Mouse (Mus musculus): ENCODE results near the gene Hexim2. TPM values are rescaled to one million over a fixed set of nuclear protein-coding genes. Genes with fewer than 3 reads are reported as not detected.

Hexim2 gene
- polyA plus RNA-seq, 1 experiment: 6.9 TPM

DNA sequence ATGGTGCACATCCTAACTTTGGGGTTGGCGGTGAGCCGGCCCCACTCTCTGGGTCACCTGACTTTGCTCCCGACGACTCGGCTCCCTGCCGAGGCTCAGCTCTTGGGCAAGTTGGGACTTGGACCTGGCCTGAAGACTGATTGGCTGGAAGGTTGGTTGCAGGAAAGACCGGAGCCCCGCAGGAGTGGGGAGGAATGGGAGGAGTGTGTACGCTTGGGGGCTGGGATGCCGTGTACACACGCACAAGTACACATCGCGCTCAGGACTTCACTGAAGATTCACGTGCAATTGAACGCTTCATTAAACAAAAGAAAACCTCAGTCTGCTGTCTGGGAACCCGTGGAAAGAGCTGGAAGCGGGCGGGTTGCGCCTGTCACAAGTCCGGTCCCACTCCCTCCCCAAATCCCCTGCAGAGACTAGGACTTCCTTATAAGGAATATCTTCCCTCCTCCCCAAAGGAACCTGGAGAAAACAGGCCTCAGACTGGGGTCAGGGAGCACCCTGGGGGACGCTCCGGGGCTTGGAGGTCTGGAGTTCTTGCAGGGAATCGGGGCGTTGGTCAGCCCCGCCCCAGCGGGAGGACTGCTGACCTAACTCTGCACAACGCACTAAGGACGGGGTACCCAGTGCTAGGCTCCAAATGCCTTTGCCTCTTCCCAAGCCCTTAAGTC is 20.2 kb upstream of the Hexim2 start:
- DNase-seq (ENCODE audit: low read depth): no peak

DNA sequence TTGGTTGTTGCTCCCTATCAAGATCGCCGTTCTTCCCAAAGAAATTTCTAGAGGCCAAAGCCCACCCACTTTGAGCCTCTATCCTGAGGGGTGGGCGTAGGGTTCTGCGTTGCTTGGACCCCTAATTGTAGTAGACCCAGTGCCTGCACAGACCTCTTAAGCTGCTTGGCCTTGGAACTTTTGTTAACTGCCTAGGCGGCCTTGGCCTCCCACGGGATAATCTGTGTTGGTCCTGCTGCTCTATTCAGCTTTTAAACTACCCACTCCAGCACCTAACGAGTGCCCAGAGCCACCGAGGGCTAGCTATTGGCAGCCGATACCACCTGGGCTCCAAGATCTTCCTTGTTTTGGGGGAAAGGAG is 19.7 kb upstream of the Hexim2 start:
- no peak for DNase-seq (ENCODE audit: low read depth)

DNA sequence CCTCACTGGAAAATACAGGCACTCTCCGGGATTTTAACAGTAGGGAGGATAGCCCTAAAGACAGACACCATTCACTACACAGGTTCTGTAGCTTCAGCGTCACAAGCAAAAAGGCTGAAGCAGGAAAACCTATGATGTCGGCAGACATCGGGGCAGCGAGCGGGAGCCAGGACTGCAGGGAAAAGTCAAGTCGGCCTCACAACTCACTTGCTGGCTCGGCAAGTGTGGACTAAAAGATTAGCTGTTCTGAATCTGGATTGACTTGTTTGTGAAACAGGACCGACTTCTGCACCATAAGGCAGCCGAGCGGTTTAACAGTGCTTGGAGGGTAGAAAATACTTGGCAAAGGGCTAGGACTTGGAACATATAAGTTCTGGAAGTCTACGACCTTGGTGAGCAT is 19.2 kb upstream of the Hexim2 start:
- DNase-seq (ENCODE audit: low read depth): no peak

DNA sequence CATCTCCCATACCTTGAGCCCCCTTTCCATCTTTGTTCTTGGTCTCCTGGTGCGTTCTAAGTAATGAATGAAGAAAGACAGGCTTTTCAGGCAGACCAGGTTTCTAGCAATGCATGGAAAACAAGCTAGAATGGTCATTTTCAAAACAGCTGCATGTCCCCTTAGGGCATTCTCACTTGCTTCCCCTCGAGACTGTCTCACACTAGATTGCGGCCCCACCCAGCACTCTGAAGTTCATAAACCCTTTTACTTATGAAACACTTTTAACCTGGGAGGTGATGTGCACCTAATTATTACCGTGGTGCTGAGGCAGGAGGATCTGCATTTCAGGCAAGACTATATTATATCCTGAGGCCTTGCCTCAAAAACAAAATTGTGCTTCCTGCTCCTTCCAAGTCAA is 18.5 kb upstream of the Hexim2 start:
- DNase-seq (ENCODE audit: low read depth): no peak

DNA sequence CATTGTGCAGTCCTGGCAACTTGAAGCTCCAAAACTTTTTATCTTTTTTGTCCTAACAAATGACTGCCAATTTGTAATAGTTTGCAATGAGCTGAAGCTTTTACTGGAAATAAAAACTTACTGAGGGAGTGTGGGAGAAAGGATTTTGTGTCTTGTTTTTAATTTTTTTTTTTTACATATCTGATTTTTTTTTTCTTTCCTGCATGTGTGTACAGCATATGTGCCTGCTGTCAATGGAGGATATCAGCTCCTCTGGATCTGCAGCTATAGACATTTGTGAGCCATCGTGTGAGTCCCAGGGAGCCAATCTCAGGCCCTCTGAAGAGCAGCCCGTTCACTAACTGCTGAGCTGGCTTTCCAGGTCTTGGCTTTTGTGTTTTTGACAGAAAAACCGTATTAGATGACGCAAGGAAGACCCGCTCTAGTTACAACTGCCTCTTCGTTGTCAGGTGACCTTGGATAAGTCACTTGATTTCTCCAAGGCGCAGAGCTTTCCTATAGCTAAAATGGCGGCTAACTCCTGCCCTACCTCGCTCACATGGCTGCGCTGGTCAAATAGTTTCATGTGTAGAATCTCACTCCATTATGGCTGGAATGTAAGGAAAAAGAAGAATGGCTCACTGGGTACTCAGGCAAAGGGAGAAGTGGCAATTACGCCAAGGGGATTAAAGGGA is 17.8 kb upstream of the Hexim2 start:
- DNase-seq (ENCODE audit: low read depth): no peak

DNA sequence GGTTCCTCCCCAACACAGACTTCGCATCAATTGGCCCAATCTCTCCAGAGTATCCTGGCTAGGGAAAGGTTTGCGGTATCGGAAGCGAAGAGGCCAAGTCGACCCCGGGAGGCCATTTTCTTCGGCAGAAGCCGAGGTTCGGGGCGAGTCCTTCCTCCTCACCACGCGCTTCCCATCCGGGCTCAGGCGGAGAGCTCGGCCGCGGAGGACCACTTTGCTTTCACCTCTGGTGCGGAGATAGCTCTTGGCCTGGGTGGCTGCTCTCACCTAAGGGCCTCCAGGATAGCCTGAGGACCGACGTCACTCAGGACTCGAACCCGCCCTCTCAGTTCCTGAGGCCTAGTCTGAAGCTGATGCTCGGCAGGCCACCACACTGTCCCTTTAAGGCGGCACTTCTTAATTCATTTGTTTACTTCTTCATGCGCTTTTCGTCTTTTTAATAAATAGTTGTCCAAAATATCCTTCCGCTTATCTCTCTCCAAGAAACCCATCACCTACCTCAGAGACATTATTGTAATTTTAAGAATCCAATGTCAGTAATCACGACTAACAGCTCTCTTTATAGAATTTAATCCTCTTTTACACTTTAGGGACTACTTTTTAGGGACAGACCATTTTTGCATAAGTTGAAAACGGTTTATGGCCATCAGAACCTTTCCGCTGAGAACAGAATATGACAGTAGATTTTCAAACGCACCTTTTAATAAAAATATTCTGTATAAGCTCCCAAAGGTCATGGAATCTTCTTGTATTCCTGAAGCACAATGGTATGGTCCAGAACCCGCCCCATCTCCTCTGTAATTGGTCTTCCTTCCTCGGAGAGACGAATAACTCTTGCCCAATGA is 16.8 kb upstream of the Hexim2 start:
- no peak for DNase-seq (ENCODE audit: low read depth)

DNA sequence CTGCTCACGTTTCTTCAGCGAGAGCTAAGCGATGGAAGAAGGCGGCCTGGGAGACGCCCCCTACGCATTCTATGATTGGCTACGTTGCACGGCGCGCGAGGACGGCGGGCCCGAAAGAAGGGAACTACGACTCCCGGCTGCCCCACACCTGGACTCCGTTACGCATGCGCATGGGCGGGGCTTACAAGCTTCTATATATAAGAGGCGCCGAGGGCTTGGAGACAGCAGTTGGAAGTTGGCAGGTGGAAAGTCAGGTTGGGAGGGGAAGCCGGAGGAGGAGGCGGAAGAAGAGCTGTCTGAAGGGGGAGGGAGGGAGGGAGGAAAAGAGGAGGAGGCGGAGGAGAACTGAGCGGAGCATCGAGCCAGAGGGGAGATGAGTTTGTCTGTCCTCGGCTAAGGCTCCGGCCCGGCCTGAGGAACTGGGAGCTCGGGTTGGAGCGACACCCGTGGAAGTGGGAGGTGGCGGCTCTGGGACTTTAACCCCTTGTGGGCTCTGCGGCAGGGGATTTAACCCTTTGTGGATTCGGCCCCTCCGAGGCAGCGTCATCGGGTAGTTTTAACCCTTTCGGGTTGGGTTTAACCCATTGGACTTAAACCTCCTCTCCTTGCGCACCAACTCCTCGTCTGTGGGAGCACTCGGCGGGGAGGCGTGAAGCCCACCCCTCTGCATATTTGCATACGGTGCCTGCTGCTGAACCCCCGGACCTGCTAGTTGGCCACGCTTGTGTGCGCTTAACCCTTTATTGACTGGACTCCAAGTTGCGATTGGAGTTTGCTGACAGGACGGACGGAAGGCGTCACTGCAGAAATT is 16.0 kb upstream of the Hexim2 start, which contains the start of gene Hexim1:
Hexim1 (plus strand) TSS at position 224 of the 811 bp plus-strand sequence.
- DNase-seq (ENCODE audit: low read depth): peak; percentile 96

DNA sequence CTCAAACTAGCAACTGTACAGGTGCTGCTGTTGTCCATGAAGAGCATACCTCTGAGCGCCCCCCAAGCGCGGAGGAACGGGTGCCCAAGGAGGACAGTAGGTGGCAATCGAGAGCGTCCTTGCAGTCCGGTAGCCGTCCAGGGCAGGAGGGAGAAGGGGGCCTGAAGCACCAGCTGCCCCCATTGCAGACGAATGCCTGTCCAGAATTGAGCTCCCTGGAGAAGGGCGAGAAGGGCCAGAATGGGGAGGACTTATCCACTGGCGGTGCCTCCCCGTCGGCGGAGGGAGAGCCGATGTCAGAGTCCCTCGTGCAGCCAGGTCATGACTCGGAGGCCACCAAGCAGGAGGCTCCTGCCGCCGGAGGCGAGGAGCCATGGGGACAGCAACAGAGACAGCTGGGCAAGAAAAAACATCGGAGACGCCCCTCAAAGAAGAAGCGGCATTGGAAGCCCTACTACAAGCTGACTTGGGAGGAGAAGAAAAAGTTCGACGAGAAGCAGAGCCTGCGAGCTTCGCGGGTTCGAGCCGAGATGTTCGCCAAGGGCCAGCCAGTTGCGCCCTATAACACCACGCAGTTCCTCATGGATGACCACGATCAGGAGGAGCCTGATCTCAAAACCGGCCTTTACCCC is 15.2 kb upstream of the Hexim2 start:
- no peak for DNase-seq (ENCODE audit: low read depth)

DNA sequence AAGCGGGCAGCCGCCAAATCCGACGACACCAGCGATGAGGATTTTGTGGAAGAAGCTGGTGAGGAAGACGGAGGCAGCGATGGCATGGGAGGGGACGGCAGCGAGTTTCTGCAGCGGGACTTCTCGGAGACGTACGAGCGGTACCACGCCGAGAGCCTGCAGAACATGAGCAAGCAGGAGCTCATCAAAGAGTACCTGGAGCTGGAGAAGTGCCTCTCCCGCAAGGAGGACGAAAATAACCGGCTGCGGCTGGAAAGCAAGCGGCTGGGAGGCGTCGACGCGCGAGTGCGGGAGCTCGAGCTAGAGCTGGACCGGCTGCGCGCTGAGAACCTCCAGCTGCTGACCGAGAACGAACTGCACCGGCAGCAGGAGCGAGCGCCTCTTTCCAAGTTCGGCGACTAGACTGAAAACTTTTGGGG is 14.6 kb upstream of the Hexim2 start:
- DNase-seq (ENCODE audit: low read depth): no peak

DNA sequence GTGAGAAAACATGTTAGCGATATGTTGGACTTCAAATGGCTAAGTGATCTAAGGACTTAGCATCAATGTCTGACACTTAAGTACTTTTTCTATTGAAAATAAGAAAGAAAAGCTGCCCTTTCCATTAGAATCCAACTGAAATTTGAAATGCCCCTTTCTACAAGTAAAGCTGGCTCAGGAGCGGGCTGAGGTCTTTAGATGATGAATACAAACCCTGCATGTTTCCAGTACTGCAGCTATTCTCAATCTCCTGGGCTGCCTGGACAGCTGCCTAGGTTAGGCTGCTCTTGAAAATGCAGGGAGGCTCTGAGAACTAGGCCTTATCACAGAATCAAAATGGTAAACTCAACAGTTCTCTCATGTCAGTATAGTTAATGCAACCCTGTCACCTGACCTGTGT is 13.4 kb upstream of the Hexim2 start:
- DNase-seq (ENCODE audit: low read depth): no peak

DNA sequence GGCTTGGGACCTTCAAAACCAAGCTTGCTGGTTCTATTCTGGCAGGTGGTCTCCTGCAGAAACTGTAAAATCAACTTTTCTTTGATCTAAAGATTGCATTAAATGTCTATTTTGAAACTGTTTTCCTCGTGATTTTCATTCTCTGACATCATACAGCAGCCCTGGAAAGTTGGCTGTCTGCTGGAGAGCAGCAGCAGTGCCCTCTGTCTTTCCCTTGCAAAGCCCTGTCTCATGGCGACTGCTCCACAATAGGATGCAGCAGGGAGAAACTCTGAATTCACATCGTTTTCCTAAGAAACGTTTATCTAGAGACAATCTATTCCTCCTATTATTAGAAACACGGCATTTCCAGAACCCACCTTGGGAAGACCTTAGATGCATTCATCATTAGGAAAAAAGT is 12.6 kb upstream of the Hexim2 start:
- DNase-seq (ENCODE audit: low read depth): no peak

DNA sequence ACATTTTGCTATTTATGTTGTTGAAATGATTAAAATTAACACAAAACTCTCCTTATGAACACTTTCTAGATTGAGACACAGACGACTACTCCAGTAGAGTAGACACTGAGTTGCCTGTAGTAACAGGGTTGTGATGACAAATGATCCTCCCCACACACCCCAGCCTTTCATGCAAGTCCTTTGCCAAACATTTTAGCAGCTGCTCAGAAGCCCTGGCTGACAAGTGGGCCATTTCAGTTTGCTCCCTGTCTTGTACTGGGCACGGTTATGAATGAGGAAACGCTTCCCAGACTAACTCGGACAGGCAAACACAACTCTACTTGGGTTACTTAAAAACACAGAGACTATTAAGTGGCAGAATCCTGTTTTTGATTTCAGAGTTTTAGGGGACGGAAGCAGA is 11.9 kb upstream of the Hexim2 start:
- no peak for DNase-seq (ENCODE audit: low read depth)

DNA sequence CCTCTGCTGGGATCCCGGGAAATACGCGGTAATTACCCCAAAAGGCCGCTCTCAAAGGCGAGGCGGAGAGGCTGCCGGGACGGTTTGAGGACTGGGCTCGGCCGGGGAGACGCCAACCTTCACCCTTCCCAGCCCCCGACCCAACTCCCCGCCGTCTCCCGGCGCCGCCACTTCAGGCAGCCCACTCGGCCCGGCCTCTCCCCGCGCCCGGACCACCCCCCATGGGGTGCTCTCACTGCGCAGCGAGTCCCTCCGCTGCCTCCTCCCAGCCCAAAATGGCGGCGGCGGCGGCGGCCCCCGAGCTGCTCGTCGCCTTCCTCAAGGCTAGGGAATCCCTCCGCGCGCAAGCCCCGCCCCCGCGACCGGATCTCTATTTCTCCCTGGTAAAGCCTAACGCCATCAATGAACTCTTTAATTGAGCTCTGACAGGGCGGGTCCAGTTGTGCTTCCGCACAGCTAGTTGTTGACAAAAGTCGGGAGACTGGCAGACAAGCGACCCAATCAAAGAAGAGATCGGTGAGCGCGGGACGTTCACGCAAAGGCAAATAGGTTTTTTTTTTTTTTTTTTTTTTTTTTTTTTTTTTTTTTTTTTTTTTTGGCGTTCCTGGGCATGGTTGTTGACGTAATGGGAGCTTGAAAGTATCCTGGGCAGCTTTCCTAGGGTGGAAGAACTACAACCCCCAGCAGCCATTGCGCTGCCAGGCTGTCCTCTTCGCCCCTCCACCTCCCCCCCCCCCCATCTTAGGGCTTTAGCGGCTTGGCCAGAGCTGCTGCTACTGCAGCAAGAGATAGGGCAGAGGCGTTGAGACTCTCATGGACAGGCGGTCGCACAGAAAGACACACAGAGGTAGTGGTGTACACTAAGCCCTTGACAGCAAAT is 587 bp downstream of the Hexim2 start:
- DNase-seq (ENCODE audit: low read depth): peak; percentile 99

DNA sequence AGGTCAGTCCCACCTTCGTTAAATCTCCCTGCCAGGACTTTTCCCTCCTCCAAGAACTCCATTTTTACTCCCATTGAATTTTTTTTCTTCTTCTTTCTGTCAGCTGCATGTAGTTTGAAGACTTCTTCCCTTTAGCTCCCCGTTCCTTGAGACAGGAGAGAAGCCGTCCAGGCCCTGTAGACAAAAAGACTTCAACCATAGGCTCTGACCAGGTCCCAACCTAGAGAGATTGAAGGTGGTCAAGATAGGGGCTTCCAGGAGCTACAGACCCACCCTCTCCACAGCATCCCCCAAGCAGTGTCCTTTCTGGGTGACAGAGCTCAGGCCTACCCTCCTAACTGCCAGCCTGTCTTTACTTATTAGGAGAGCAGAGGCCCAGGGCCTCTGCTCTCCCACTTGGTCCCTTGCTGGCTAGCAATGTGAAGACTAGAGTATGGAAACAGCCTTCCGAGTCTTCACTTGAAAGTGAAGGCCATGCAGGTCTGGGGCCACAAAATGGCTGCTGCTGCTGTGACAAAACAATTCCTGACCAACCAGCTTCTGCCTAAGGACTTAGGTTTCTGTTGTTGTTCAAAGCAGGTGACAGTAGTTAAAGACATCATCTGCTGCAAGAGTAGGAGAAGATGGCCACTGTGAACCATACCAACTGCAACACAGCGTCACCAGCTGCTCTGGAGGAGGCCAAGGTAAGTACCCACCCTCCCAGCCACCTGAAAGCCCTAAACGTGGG is 1.4 kb downstream of the Hexim2 start:
- no peak for DNase-seq (ENCODE audit: low read depth)

DNA sequence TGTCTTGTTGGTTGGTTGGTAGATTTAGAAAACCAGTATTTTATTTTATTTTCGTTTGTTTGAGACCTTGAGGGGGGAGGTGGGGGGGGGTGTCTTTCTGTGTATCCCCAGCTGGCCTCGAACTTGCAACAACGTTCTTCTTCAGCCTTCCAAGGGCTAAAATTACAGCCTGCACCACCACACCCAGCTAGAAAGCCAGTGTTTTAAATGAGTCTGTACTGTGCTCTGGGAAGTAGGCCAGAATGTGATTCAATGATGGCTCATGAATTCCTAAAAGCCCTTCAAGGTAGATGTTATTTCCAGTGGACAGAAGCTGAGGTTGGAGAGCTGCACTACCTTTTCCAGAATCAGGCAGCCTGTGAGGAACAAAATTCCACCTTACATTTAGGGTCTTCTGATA is 2.0 kb downstream of the Hexim2 start:
- no peak for DNase-seq (ENCODE audit: low read depth)

DNA sequence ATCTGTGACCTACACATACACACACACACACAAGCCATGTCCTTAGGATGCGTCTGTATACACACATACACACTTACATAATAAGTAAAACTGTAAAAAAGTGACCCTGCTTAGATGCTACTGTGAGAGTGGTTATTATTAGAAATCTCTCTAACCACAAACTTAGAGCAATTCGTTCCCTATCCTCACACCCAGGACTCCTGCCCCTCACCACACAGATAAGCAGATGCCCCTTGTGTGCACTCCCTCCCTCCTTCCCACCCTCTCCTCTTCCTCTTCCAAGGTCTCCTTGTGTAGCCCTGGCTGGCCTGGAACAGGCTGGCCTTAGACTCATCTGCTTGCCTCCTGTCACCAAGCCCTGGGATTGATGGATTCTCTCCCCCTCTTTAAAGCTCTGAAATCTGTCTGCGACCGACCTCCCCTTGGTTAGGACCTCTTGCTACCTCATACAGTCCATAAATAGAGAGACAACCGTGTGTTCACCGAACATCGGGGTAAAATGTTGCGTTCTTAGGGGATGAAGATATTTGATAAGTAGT is 3.9 kb downstream of the Hexim2 start:
- no peak for DNase-seq (ENCODE audit: low read depth)

DNA sequence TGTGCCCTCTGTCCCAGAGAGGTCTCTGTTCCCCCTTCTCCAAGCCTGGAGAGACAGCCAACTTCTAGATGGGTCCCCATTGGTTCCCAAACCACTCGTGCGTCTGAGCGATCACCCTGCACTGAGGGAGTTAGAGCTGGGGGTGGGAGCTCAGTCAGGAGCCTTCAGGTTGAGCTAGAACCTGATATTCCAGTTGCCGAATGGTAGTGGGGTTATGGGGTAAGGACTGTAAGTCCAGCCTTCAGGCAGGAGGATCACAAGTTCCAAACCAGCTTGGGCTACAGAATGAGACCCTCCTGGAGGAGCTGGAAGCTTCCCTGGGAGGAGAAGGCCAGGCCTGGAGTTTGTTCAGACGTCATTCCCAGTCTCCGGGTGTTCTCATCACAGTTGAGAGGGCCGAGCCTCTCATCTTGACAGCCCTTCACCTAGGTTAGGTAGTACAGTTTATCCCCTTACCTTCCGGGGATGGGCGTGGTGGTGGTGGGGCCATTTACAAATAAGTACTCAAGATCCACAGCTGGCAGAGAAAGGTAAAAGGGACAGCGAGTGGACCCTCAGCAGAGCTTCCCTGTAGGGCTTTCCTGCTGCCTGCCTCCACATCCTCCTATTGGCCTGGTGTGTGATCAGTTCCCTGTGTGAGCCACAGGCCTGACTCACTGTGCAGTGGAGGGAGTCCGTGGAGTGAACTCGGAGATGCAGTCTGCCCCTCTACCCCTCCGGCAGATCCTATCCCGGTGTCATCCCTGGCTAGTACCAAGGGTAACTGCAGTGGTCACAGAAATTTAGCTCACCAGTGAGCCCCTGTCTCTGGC is 7.9 kb downstream of the Hexim2 start:
- no peak for DNase-seq (ENCODE audit: low read depth)

DNA sequence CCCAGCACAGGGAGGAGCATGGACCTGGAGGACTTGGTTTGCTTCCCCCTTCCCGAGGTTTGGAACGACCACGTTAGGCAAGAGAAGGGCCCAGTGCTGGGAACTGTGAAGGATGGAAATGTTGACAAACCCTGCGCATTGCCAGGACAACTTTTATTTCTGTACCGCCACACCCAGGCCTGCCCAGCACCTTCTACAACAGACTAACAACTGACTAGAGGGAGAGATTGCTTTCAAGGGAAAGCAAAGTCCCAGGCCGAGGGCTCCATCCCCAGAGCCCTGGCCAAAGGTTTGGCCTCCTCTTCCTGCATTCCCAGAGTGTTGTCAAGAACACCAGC is 8.5 kb downstream of the Hexim2 start:
- no peak for DNase-seq (ENCODE audit: low read depth)
